Mouse (Mus musculus): Measurements from ENCODE around the gene Cyp2w1.

DNA sequence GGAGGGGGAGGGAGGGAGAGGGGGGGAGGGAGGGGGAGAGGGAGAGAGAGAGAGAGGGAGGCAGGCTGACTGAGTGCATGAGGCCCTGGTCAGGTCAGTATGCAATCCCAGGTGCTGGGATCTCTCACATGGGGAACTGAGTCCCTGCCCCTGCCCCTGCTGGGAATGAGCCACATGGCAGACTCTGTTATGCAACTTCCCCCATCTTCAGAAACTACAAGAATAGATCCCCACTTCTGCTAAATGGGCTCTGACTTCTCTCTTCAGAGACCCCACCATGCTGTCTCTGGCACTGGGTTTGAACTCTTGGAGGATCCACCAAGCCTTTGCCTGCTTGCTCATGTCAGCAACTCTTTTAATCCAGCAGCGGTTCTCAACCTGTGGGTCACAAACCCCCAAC lies 13.4 kb downstream of the Cyp2w1 start:
- TF ChIP-seq CTCF (IDR thresholded peaks at IDR 0.05; ENCODE audit: low read depth, low read length) (no peak), GATA1 (IDR thresholded peaks at IDR 0.05; ENCODE audit: borderline replicate concordance, low read length) (no peak)
